Mouse (Mus musculus) telencephalon, adult 2 months (tissue): Measurements from ENCODE around the gene Efhd1.
A peak's percentile ranks its signal among the peaks of the same experiment; 100 is the strongest.

ENCODE experiments used
- DNase-seq: peaks from one replicate; pipeline ENCODE4 v3.0.0-alpha.2; 2011; ENCODE audit warnings: low read depth, low spot score

Efhd1 gene

GRCm38 (mm10) chr1:87308952-87309351 lies 44.8 kb downstream of the Efhd1 start:
- DNase-seq: no peak

GRCm38 (mm10) chr1:87309621-87310020 lies 45.5 kb downstream of the Efhd1 start:
- no peak for DNase-seq

GRCm38 (mm10) chr1:87312681-87313080 lies 48.5 kb downstream of the Efhd1 start:
- DNase-seq: no peak

GRCm38 (mm10) chr1:87313116-87313515 lies 49.0 kb downstream of the Efhd1 start:
- DNase-seq: no peak

GRCm38 (mm10) chr1:87313843-87314570 lies 49.8 kb downstream of the Efhd1 start:
- DNase-seq: no peak

GRCm38 (mm10) chr1:87315431-87315830 lies 51.3 kb downstream of the Efhd1 start:
- DNase-seq: no peak

- DNase-seq: no peak
Observed at GRCm38 (mm10) chr1:87315894-87316293, 51.7 kb downstream of the Efhd1 start.

- DNase-seq: no peak
Observed at GRCm38 (mm10) chr1:87316672-87317071, 52.5 kb downstream of the Efhd1 start.

- DNase-seq: no peak
Observed at GRCm38 (mm10) chr1:87321071-87321470, 56.9 kb downstream of the Efhd1 start.

GRCm38 (mm10) chr1:87322778-87323177 lies 58.6 kb downstream of the Efhd1 start:
- no peak for DNase-seq

GRCm38 (mm10) chr1:87324649-87325048 lies 60.5 kb downstream of the Efhd1 start:
- no peak for DNase-seq

- peak; percentile 92 for DNase-seq
Observed at GRCm38 (mm10) chr1:87326742-87327163, 62.6 kb downstream of the Efhd1 start, which contains the start of gene Gigyf2. TSS of gene Gigyf2 (plus strand) at chr1:87326998.

GRCm38 (mm10) chr1:87327165-87327861 lies 63.1 kb downstream of the Efhd1 start:
- DNase-seq: no peak

GRCm38 (mm10) chr1:87331774-87332173 lies 67.6 kb downstream of the Efhd1 start:
- no peak for DNase-seq

- no peak for DNase-seq
Observed at GRCm38 (mm10) chr1:87350576-87350975, 86.4 kb downstream of the Efhd1 start.

- DNase-seq: no peak
Observed at GRCm38 (mm10) chr1:87360276-87360675, 96.1 kb downstream of the Efhd1 start.
